Mouse (Mus musculus) Patski (cell line): ENCODE results near the gene Col6a6. TPM values are rescaled to one million over a fixed set of nuclear protein-coding genes. Genes with fewer than 3 reads are reported as not detected.

ENCODE experiments used
- ATAC-seq: fragments of 100-300 bp; one replicate; pipeline ENCODE4 v1.8.0; 2021
- CTCF ChIA-PET: fragments of 350-600 bp; sonication (Branson Sonifier 250); formaldehyde crosslinking; loops from one replicate; lab custom pipeline; 2022; ENCODE audit warnings: inconsistent platforms; lab: Charles Lee
- POLR2A ChIA-PET: fragments of 350-600 bp; sonication (Branson Sonifier 250); formaldehyde crosslinking; loops from one replicate; lab custom pipeline; 2022; ENCODE audit warnings: antibody characterized with exemption, inconsistent platforms; lab: Charles Lee
- DNase-seq: peaks from one replicate; pipeline ENCODE4 v3.0.0-alpha.2; 2011; ENCODE audit warnings: low read depth, low spot score
- H3K27me3 ChIP-seq: fragments of 371-371 bp; one replicate; pipeline ENCODE4 v1.5.1; 2021
- CTCF ChIP-seq: fragments of 100-300 bp; IDR thresholded peaks from one replicate; pipeline ENCODE4 v1.5.1; 2021
- in situ Hi-C: fragments of 300-500 bp; cut with MboI; formaldehyde crosslinking; loops from 3 replicates; pipeline ENCODE4 v1.11.1; 2018; ENCODE audit warnings: low pct_unique_long_range_greater_than_20kb, mixed read lengths
- polyA plus RNA-seq: library from polyadenylated mRNA; unstranded; gene quantifications from one replicate; pipeline ENCODE4 v1.2.3, GENCODE M21; 2021

Gene Col6a6
- polyA plus RNA-seq, 1 experiment from 2014 or later: not detected

DNA sequence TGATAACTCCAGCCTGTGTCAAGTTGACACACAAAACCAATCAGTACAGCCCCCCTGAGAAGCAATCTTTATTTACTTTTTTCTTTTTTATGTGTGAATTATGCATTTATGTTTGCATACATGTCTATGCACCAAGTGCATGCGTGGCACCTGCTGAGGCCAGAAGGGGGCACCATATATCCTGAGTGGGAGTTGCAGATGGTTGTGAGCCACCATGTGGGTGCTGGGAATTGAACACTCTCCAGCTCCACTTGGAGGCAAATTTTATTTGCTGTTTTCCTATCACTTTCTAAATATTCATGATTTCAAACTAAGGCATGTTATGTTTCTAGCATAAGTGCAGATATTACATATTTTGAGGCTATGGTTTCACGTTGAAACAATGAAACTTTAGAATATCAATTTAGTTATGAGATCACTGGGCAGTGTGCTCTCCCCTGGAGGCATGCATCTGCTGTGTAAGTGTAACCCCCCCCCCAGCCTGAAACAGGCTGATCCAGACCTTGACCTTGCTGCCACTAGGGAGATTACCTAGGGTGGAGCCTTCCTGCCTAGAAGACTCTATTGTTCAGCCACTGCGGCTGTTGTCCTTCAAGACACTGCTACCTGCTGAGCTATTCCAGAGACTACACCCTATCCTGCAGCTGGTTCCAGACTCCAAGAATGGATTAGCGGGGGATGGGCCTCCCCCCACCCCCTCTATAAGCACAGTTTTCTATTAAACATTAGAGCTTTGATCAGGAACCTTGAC, 10.6 kb upstream of the Col6a6 start:
- ATAC-seq: no peak
- TF ChIP-seq CTCF: no peak

DNA sequence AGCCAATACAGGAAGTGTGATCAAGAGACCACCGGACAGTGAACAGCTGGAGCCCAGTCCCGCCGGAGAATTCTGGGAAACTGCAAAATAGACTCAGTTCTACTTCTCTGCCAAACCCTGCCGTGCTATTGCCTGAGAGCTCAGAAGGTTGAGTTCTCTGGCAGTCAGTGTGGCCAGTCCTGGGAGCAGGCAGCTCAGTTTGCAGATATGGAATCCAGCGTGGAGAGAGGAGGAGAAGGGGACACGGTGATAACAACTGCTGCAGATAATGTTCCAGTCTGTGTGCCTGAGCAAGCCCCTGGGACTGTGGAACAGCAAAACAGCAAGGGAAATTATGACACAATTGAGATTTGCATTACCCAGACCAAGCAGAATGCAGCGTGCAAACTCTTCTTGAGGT, 7.6 kb upstream of the Col6a6 start:
- POLR2A ChIA-PET: no interaction called here
- no peak for TF ChIP-seq CTCF
- in situ Hi-C loops: no loop called here
- no peaks in the 10 kb centered on the region for H3K27me3 ChIP-seq
- CTCF ChIA-PET: no interaction called here
- ATAC-seq: no peak
- no peak for DNase-seq

More for the DNA sequence above, 10.6 kb upstream of the Col6a6 start:
- ChIA-PET CTCF (interaction anchor here (1.5 to 1.7 kb wide), 2 partner anchors 8 to 86 kb away, joined by 3 to 5 read pairs; no protein-coding TSS in a partner anchor), POLR2A (interaction anchor here (0.6 kb wide), 1 partner anchor 90 kb away, joined by 3 read pairs; no protein-coding TSS in a partner anchor)
- no peak for DNase-seq
- H3K27me3 ChIP-seq: no peaks in the 10 kb centered on the region
- in situ Hi-C loops: no loop called here

DNA sequence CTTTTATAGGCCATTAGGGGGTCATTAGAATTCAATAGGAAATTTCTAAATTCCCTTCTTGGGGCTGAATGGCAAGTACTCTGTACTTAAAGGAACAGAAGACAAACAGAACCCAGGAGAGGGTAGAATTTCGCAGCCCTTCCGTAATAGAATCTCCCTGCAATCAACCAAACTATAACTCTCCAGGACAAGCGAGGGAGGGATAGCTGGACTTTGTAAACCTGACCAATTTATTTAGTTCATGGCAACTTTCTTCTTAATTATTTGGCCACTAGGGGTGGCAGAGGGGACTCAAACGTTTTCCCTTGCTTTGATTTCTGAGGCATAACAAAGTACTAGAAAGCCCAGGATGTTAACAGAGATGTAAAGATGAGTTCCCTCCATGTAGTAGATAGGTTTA, 6.8 kb upstream of the Col6a6 start:
- ChIA-PET POLR2A (no interaction called here), CTCF (no interaction called here)
- TF ChIP-seq CTCF: no peak
- in situ Hi-C loops: no loop called here
- no peak for DNase-seq
- H3K27me3 ChIP-seq: no peaks in the 10 kb centered on the region
- no peak for ATAC-seq

DNA sequence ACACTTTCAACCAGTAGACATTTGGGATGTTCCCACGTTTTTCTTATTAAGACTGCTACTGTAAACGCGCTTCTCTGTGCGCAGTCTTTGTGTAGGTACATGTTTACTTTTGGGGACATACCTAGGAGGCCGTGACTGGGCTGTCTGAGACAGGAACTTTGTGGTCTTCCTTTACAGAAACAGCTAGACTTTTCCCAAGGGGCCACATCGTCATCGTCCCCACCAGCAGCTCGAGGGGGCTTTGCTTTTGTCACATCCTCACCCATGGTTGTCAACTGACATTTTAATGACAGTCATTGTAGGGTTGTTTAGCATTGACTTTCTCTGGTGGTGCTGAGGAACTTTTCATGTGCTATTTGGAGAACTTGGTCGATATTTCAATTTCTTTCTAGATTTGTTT, 3.3 kb upstream of the Col6a6 start:
- H3K27me3 ChIP-seq: peaks cover 2% of the 10 kb centered on the region
- TF ChIP-seq CTCF: no peak
- no peak for DNase-seq
- CTCF ChIA-PET: interaction anchor here (1.4 kb wide), 1 partner anchor 8 kb away, joined by 5 read pairs; no protein-coding TSS in a partner anchor
- in situ Hi-C loops: no loop called here
- POLR2A ChIA-PET: no interaction called here
- no peak for ATAC-seq

DNA sequence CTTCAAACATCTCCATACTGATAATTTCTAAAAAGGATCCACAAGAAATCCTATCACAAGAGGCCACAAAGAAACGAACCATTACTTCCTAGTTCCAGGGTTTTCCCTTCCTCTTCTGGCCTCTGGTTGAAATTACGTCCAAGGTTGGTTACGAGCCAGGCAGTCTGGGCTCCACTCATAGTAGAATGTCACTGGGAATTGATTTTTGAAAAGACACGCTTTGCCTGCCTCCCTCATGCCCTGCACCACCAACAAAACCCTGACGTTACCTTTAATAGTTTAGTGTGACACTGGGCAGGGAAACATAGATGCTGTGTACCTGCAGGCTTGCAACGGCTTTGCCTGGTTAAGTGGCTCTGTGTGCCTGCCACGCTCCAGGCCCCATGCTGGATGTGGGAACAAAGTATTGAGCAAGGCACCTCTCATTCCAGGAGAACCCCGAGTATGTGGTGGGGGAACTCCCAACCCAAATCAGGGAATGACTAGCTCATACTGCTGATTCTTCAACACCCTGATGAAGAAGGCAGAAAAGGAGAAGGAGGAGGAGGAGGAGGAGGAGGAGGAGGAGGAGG, 798 bp downstream of the Col6a6 start:
- no peak for ATAC-seq
- in situ Hi-C loops: no loop called here
- CTCF ChIA-PET: no interaction called here
- POLR2A ChIA-PET: no interaction called here
- no peak for DNase-seq
- peaks cover 2% of the 10 kb centered on the region for H3K27me3 ChIP-seq
- TF ChIP-seq CTCF: no peak

DNA sequence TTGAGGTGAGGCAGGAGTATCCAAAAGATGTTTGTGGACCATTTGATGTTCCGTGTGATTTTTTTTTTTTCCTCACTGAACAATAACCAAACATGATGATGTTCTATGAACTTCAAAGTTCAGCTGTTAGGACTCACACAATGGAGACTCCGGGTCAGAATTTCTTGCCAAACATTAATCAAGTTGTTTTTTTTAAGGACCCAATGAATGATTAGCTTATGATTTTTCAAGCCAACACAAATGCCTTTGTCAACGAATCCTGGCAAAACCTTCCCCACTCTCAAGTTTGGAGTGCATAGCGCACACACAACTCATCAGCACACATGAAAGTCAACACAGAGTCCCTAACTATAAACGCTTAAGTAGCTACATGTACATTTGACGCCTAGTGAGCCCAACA, 7.2 kb downstream of the Col6a6 start:
- ChIA-PET POLR2A (no interaction called here), CTCF (no interaction called here)
- ATAC-seq (no peak), DNase-seq (no peak)
- in situ Hi-C loops: no loop called here
- no peaks in the 10 kb centered on the region for H3K27me3 ChIP-seq
- TF ChIP-seq CTCF: no peak

DNA sequence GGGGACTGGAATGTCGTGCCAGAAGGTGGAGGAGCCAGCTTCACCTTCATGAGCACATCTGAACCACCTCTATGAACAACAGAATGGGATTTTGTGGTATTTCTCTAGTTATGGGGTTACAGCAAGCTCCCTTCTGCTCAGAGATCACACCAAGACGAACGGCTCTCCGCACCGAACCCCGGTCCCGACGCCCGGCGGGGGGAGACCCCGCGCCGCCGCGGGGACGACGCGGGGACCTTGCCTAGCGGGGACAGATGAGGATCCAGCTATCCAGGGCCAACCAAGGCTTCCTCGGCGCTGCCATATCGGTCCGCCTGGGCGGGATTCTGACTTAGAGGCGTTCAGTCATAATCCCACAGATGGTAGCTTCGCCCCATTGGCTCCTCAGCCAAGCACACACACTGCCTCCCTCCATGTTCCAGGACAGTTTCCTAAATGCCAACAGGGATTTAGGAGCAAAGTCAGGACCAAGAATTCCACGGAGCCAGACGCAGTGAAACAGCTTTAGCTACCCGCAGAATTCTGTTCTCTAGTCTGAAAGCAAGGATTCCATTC, 8.7 kb downstream of the Col6a6 start:
- ATAC-seq (no peak), DNase-seq (no peak)
- CTCF ChIA-PET: no interaction called here
- TF ChIP-seq CTCF: no peak
- in situ Hi-C loops: no loop called here
- H3K27me3 ChIP-seq: no peaks in the 10 kb centered on the region
- POLR2A ChIA-PET: no interaction called here

DNA sequence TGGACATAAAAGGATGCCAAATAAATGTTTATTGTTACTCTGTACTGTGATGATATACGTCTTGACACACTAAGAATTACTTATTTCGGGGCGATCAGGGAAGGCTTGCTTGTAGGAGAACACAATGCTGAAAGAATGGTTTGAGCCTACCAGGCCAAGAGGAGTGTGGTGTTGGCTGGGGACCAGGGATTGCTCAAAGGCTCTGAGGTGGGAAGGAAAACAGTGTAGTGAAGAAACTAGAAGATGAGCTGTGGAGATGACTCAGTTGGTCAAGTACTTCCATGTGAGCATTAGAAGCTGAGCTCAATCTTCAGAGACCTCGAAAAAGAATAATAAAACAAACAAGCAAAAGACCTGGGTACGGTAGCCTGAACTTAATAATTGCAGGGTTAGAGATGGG, 13.5 kb downstream of the Col6a6 start:
- H3K27me3 ChIP-seq: no peaks in the 10 kb centered on the region
- ChIA-PET POLR2A (no interaction called here), CTCF (no interaction called here)
- ATAC-seq: no peak
- in situ Hi-C loops: no loop called here
- no peak for TF ChIP-seq CTCF
- no peak for DNase-seq

DNA sequence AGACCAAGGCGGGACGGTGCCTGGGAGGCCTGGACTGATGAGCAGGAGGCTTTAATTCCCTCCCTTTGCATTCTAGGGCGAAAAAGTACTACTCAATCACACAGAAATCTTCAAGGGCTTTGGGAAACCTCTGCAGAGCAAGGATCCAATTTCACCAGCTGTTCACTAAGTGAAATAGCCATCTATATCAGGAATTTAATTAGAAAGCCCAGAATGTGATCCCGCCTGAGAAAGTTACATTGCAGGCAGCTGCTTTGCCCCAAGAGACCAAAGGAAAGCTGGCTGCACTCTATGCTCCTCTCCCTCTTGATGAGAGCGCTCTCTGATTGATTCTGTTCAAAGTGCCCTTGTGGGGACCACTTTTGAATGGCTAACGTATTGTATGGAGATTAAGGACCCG, 16.5 kb downstream of the Col6a6 start:
- H3K27me3 ChIP-seq: no peaks in the 10 kb centered on the region
- CTCF ChIA-PET: no interaction called here
- no peak for ATAC-seq
- in situ Hi-C loops: no loop called here
- no peak for TF ChIP-seq CTCF
- DNase-seq: no peak
- POLR2A ChIA-PET: no interaction called here

DNA sequence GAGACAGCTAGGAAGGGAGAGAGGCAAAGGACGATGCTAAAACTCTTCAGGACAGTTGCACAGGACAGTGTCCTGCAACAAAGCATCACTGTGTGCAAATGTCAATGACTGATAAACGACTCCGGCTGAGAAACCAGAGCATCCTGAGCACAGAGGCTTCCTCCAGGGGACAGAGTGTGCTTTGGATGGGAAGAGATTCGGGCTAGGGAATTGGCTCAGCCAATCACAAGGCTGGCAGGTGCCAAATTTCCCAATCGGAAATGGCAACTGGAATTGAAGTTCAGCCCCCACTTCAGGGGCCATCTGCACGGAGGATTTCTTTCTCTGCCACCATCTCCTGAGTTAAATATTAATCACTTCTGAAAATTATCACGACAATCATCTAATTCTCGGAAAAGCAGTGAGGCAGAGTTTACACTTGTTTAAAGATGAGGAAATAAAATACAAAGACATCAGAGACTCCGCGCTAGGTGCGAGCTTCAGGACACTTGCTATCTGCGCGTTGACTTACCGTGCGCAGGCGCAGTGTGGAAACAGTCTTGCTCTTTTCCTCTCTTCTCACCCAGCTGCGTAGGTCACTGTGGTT, 18.9 kb downstream of the Col6a6 start:
- POLR2A ChIA-PET: no interaction called here
- no peak for DNase-seq
- CTCF ChIA-PET: no interaction called here
- no peaks in the 10 kb centered on the region for H3K27me3 ChIP-seq
- TF ChIP-seq CTCF: no peak
- in situ Hi-C loops: no loop called here
- no peak for ATAC-seq

DNA sequence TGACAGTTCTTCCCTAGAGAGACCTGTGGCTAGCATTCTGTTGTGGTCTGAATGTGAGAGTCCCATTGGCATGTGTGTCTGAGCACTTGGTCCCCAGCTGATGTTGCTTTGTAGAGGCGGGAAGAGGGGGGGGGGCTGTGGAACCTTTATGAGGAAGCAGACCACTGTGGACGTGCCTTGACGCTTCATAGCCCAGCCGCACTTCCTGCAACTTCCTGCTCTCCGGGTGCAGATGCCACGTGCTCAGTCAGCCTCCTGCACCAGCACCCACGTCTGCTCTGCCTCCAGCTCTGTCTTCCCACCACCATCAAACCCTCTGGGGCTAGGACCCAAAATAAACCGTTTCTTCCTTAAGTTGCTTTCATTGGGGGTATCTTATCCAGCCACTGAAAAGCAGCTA, 24.5 kb downstream of the Col6a6 start:
- ChIA-PET POLR2A (no interaction called here), CTCF (no interaction called here)
- in situ Hi-C loops: no loop called here
- no peak for TF ChIP-seq CTCF
- no peaks in the 10 kb centered on the region for H3K27me3 ChIP-seq
- no peak for DNase-seq
- no peak for ATAC-seq
